Mouse (Mus musculus) cerebellum, adult 18-20 months (tissue): ENCODE data around the gene Hamp2.

Source experiments
- DNase-seq, 2 experiments: peaks; one replicate each; pipeline ENCODE4 v3.0.0; 2021

The Hamp2 gene

DNA sequence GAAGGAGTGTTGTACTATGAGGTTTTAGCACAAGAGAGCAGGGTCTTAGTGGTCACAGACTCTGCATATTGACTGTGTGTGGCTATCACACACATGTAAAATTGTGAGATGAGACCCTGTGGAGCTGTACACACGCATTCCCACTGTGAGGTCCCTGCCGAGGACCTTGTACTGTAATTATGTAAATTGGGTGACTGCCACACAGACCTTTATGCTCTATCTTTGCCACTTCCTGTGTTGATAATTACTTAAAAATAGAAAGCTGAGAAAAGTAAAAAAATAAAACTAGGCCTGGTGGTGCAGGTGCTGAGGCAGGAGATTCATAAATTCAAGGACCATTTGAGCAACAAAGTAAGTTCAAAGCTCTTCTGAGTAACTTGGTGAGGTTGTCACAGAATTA, 33.8 kb downstream of the Hamp2 start:
- DNase-seq: no peak

DNA sequence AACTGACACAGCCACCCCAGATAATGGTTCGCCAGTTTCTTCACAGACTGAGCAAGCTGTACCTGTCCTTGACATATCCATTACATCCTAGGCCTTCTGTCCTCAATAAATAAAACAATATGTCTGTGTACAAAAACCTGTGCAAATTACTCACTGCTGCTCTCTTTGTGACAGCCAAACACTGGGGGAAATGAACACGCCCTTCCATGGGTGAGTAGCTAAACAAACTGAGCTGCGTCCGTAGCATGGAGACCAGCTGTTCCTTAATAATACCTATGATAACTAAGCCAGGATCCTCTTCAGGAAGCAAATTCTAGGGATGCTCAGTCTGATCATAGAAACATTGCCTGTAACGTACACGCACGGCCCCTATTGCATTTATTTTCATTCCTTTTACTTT, 35.7 kb downstream of the Hamp2 start:
- DNase-seq: no peak

DNA sequence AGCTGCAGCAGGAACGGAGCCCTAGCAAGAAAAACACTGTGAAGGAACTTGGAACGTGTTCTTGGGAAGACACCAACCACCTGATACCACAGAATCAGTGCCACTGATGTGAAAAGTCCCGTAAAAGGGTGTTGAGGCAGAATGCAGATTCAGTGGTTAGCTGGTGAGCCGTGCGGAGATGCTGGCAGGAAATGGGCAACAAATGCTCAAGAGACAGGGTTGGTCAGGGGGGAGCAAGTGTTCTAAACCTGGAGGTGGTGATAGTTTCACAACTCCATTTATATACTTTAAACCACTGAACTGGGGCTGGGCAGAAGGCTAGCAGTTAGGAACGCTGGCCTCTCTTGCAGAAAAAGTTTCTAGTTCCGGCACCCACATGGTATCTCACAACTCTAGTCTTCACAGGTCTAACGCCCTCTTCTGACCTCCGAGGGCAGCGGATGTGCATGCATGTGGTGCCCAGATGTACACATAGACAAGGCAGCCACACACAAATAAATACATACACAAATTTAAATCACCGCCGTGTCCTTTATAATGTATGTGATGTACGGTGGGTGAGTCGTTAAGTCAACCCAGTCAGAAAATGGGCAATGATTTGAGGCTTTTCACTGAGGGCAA, 36.8 kb downstream of the Hamp2 start:
- no peak for DNase-seq

DNA sequence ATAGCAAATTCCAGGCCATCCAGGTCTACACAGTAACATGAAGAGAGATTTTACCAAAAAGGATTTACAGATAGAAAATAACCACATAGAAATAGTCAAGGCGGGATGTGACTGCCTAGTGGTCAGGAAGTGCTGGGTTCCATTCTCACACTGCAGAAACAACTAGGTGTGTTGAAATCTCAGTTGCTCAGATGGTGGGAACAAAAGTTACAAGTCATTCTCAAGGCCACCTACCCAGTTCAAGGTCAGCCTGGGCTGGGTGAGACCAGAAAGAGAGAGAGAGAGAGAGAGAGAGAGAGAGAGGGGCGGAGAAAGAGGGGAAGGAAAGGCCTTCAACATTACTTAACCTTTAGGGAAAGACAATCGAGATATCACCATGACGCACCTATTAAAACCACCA, 37.6 kb downstream of the Hamp2 start:
- no peak for DNase-seq

DNA sequence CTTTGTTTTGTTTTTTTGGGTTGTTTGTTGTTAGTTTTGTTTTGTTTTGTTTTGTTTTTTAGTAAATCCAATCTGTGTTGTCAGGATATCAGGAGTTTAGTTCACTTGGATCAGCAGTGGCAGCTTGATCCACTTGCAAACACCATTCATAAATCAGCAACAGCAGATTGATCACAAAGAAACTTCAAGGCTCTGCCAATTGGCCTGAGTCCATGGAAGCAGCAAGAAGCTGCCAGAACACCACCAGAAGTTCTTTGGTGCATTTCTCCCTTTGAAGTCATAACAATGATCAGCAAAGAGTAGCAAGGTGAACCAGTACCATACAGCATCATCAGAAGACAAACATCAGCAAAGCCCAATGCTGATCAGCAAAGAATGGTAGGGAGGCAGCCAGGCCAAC, 40.4 kb downstream of the Hamp2 start:
- no peak for DNase-seq

DNA sequence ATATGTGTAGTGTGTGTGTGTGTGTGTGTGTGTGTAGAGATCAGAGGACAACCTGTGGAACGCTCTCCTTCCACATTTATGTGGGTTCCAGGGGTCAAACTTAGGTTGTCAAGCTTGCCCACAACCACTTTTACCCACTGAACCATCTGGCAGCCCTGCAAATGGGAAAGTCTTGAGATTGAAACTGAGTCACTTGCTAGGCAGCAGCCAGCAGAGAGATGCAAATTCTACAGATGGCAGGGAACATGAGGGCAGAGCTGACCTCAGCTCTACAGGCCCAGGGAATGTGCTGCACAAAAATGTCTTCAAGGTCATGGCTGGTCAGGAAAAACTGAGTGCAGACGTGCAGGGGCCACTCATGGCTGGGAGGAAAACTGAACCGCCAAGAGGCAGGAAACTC, 43.1 kb downstream of the Hamp2 start:
- DNase-seq: no peak

DNA sequence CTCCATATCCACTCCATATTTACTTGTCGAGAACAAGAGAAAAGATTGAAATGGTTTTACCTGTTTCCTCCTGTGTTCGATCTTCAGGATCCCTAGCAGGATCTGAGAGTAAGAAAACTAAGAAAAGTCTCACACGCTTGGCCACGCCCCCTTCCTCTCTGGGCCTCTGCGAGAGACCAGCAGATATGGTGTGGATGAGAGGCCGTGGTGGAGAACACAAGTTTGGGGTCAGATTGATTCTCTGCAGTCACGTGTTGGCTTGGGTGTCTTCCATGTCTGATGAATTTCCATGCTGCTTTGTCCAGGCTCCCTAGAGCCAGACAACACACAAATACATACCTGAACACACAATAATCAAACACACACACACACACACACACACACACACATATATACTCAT, 44.3 kb downstream of the Hamp2 start, which contains the start of gene Cd22:
TSS of gene Cd22 (minus strand) at position 167 of the 400 bp plus-strand sequence.
- DNase-seq: no peak

DNA sequence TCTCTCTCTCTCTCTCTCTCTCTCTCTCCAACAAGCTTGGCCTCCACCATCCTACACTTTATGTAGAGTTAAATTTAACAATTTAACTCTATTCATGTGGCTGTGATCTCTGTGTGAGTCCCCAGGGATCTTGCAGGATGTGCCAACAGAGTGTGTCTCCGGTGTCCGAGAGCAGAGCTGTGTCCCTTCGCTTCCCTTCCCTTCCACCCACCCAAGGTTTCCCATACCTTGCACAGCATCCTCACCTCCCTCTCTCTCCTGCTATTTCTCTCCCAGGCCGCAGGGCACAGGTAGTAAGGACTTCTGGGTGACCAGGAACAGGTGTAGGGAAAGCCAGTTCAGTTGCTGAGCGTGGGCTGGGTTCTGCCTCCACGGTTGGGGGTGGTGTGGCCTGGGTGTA, 45.5 kb downstream of the Hamp2 start:
- no peak for DNase-seq

DNA sequence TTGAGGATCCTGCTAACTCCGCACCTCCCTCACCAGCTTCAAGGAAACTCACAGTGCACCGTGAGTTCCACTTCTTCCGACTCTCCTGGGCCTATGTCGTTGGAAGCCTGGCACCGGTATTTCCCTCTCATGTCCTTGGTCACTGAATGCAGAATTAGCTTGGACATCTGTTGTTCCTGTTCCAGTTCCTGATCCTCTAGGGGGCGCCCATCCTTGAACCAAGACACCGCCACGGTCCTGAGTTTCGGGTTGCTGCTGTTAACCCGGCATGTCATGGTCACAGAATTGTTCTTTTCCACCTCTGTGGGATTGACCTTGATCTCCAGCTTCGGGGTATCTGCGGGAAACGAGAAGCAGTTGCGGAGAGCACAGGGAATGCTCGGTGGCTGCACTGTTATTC, 51.4 kb downstream of the Hamp2 start:
- peak; percentile 67 to 77 for DNase-seq
